Mouse (Mus musculus) Patski (cell line): Measurements from ENCODE around the gene Creb3l2. TPM values are rescaled to one million over a fixed set of nuclear protein-coding genes. Genes with fewer than 3 reads are reported as not detected.
"Not testable (repeated sequence)": the region's sequence is repeated elsewhere in the genome, so short reads cannot be mapped to it uniquely, and the experiment has no call there.

Source experiments
- ATAC-seq: fragments of 100-300 bp; one replicate; pipeline ENCODE4 v1.8.0; 2021
- CTCF ChIA-PET: fragments of 350-600 bp; sonication (Branson Sonifier 250); formaldehyde crosslinking; loops from one replicate; lab custom pipeline; 2022; ENCODE audit warnings: inconsistent platforms; lab: Charles Lee
- POLR2A ChIA-PET: fragments of 350-600 bp; sonication (Branson Sonifier 250); formaldehyde crosslinking; loops from one replicate; lab custom pipeline; 2022; ENCODE audit warnings: antibody characterized with exemption, inconsistent platforms; lab: Charles Lee
- DNase-seq: peaks from one replicate; pipeline ENCODE4 v3.0.0-alpha.2; 2011; ENCODE audit warnings: low read depth, low spot score
- H3K27me3 ChIP-seq: fragments of 371-371 bp; one replicate; pipeline ENCODE4 v1.5.1; 2021
- CTCF ChIP-seq: fragments of 100-300 bp; IDR thresholded peaks from one replicate; pipeline ENCODE4 v1.5.1; 2021
- in situ Hi-C: fragments of 300-500 bp; cut with MboI; formaldehyde crosslinking; loops from 3 replicates; pipeline ENCODE4 v1.11.1; 2018; ENCODE audit warnings: low pct_unique_long_range_greater_than_20kb, mixed read lengths
- polyA plus RNA-seq: library from polyadenylated mRNA; unstranded; gene quantifications from one replicate; pipeline ENCODE4 v1.2.3, GENCODE M21; 2021

The Creb3l2 gene
- polyA plus RNA-seq, 1 experiment from 2014 or later: 39.0 TPM

DNA sequence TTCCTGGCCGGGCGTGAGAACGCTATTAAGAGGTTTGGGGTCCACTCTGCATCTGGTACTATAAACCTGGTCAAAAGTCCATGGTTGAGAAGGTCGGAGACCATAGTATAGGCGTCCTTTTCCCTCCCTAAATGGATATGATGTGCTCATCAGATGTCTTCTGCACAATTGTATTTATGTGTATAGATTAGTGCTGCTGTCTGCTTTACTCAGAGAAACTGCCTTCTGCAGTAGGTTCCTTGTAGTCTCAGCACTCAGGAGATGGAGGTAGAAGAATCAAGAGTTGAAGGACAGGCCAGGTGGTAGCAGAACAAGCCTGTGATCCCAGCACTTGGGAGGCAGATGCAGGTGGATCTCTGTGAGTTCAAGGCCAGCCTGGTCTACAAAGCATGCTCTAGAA is 22.6 kb upstream of the Creb3l2 start:
- CTCF ChIA-PET: interaction anchor here (1.0 to 1.7 kb wide), 3 partner anchors 10 to 90 kb away, joined by 3 to 6 read pairs (median 3); no protein-coding TSS in a partner anchor
- ATAC-seq (no peak), DNase-seq (no peak)
- TF ChIP-seq CTCF: no peak
- in situ Hi-C loops: loop anchor here (5.0 to 10.0 kb wide), 2 partner anchors 88 to 600 kb away; no protein-coding TSS in a partner anchor
- POLR2A ChIA-PET: no interaction called here
- peaks cover 3% of the 10 kb centered on the region for H3K27me3 ChIP-seq

DNA sequence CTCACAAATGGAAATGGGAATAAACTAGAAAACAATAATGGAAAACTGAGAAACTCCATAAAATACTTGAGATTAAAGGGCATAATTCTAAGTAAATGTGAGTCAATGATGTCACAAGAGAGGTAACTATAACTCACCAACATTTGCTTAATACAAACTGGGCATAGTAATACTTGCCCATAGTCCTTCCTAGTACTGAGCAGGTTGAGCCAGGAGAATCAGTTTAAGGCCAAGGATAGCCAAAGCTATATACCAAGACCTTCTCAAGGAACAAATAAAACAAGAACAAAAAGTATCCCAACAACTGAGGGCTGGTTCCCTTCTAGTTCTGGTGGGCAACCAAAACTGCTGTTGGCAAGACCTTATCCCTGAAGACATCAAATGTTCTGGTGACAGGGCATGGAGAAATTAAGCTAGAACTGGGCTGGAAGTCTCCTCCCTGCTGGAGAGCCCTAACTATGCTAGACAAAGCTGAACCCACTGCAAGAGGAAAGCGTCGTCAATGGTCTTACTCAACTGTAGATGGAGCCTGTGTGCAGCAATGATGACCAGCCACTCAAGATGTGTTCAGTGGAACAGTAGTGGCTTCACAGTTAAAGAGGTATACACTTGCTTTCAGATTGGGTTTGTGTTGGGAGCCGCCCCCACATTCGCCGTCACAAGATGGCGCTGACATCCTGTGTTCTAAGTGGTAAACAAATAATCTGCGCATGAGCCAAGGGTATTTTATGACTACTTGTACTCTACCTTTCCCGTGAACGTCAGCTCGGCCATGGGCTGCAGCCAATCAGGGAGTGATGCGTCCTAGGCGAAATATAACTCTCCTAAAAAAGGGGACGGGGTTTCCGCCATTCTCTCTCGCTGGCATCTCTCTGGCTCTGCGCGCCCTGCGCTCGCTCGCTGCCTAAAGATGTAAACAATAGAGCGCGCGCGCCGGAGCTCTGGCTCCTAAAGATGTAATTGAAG is 21.9 kb upstream of the Creb3l2 start:
- H3K27me3 ChIP-seq, DNase-seq, POLR2A ChIA-PET: not testable (repeated sequence)
- CTCF ChIA-PET: interaction anchor here (0.8 to 1.7 kb wide), 7 partner anchors 9 to 121 kb away, joined by 3 to 8 read pairs (median 3); no protein-coding TSS in a partner anchor
- peak; percentile 89 for ATAC-seq
- in situ Hi-C loops: loop anchor here (5.0 to 10.0 kb wide), 2 partner anchors 89 to 601 kb away; no protein-coding TSS in a partner anchor
- peak; percentile 72 for TF ChIP-seq CTCF

DNA sequence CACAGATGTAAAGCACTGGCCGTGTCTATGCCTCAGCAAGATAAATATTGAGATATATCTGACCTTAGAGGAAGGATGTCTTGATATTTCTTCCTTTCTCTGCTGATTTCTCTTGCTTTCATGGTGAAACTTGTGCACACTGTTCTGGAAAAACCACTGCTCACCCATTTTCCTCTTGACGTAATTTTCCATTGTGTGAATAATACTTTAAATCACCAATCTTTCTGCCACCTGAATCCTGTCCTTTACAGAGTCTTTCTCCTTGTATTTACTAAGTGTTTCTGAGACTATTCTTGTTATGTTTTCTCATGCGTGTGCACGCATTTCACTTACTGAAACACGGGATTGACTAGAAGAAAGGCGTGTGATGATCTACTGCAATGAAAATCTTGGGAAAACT is 18.7 kb upstream of the Creb3l2 start:
- ATAC-seq (no peak), DNase-seq (no peak)
- TF ChIP-seq CTCF: no peak
- in situ Hi-C loops: loop anchor here (5.0 to 10.0 kb wide), 2 partner anchors 92 to 604 kb away; no protein-coding TSS in a partner anchor
- ChIA-PET POLR2A (no interaction called here), CTCF (no interaction called here)
- peaks cover 8% of the 10 kb centered on the region for H3K27me3 ChIP-seq

DNA sequence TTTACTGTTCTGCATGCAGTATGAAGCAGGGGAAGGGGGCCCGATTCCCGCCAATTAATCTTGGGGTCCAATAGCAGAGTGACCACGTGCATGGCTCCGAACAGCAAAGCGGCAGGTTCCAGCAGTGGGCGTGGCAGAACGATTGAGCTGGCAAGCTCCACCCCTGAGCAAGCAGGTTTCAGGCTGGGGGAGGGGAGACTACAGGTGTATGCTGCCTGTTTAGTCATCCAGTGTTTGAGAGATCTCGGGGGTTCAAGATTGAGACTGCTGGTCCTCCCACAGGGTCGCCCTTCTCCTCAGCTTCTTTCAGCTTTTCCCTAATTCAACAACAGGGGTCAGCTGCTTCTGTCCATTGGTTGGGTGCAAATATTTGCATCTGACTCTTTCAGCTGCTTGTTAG is 17.7 kb upstream of the Creb3l2 start:
- ATAC-seq, H3K27me3 ChIP-seq, DNase-seq: not testable (repeated sequence)
- ChIA-PET CTCF (interaction anchor here (1.4 to 1.8 kb wide), 2 partner anchors 10 to 14 kb away, joined by 3 to 6 read pairs; no protein-coding TSS in a partner anchor), POLR2A (interaction anchor here (0.7 kb wide), 1 partner anchor 124 kb away, joined by 6 read pairs; no protein-coding TSS in a partner anchor)
- in situ Hi-C loops: loop anchor here (5.0 to 10.0 kb wide), 2 partner anchors 93 to 605 kb away; no protein-coding TSS in a partner anchor

DNA sequence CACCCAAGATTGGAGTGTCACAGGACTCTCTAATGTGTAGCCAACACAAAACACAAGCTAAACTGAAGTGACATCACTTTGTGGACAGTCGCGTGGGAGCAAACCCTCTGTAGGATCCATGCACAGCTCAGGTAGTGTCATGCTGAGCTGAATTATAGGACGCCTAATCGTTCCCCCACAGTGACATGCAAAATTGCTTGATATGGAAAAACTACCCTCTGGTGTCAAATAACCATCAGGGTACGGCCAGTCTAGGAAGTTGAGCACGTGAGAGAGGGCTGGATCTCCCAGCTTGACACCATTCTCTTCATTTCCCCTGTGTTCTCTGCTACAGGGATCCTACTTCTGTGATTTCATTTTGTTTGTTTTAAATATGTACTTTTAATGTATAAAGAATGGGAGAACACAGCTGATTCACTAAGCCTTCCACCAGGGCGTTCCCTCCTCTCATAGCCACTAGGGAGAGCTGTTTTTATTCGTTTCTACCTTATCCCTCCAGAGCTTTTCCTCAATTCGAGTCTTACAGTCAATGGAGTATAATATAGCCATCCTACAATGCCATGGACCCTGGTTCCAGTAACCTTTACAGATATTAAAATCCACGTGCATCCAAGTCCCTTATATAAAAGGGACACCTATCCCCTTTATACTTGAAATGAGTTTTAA is 16.2 kb upstream of the Creb3l2 start:
- DNase-seq (no peak), ATAC-seq (no peak)
- in situ Hi-C loops: no loop called here
- ChIA-PET CTCF (interaction anchor here (0.6 to 1.8 kb wide), 7 partner anchors 9 to 549 kb away, joined by 3 to 6 read pairs (median 3); no protein-coding TSS in a partner anchor), POLR2A (no interaction called here)
- peaks cover 8% of the 10 kb centered on the region for H3K27me3 ChIP-seq
- TF ChIP-seq CTCF: peak; percentile 55

DNA sequence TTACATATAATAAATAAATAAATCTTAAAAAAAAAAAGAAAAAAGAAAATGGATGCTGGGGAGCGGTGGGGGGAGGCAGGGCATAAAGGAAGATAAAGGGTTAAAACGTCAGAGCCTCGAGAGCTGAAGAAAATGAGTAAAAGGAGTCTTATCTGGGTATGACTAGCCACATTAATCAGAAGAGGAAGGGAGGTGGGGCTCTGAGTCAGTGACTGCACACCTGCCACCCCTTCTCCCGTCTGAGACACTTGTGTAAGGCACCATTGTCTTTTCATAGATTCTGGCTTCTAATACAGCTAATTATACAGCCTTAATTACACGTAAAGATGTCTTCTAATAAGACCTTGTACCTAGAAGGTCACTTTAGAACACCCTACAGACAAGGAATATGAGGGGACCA is 13.6 kb upstream of the Creb3l2 start:
- H3K27me3 ChIP-seq: peaks cover 10% of the 10 kb centered on the region
- CTCF ChIA-PET: interaction anchor here (1.3 to 1.5 kb wide), 2 partner anchors 8 to 140 kb away, joined by 3 to 6 read pairs; no protein-coding TSS in a partner anchor
- no peak for ATAC-seq
- TF ChIP-seq CTCF: no peak
- POLR2A ChIA-PET: no interaction called here
- no peak for DNase-seq
- in situ Hi-C loops: no loop called here

DNA sequence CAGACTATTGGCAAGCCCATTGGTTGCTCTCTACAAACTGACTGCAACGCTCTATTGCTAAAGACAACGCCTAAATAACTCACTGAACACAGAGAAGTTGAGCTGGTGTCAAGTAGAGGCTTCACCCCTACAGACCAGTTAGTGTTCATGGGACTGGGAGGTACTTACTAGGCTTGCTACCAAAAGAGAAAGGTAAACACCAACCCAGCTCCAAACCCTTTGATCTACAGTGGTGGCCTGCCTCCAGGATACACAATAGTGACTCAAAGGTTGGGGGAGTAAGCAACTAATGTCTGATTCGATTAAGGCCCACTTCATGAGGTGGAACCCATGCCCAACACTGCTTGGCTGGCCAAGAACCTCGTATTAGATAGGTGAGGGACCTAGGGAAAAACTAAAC is 11.1 kb upstream of the Creb3l2 start:
- CTCF ChIA-PET: interaction anchor here (1.1 to 1.2 kb wide), 2 partner anchors 101 to 397 kb away, joined by 3 read pairs; no protein-coding TSS in a partner anchor
- no peak for ATAC-seq

DNA sequence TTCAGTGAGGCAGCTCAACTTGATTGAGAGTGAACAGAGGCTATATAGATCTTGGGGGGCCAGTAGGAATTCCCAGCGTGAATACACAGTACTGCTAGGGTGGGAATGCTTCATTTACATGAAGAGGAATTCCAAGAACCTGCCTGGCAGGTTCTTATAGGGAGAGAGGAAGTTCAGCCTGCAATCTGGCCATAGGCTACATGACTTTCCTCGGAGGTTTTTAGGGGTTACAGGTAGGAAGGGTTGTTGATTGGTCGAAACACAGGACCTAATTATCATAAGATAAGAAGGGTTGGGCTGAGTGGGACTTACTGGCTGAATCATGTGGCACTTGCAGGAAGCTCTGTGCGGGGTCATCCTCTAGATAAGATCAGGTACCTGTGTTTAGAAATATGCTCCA is 9.7 kb upstream of the Creb3l2 start:
- in situ Hi-C loops: loop anchor here (5.0 kb wide), 2 partner anchors 354 to 399 kb away; no protein-coding TSS in a partner anchor
- peaks cover 5% of the 10 kb centered on the region for H3K27me3 ChIP-seq
- POLR2A ChIA-PET: interaction anchor here (1.5 kb wide), 1 partner anchor 12 kb away, joined by 3 read pairs; no protein-coding TSS in a partner anchor
- DNase-seq (no peak), ATAC-seq (no peak)
- no peak for TF ChIP-seq CTCF
- CTCF ChIA-PET: interaction anchor here (1.2 kb wide), 1 partner anchor 100 kb away, joined by 3 read pairs; no protein-coding TSS in a partner anchor

More for the DNA sequence above, 11.1 kb upstream of the Creb3l2 start:
- peaks cover 10% of the 10 kb centered on the region for H3K27me3 ChIP-seq
- in situ Hi-C loops: loop anchor here (5.0 kb wide), 2 partner anchors 356 to 401 kb away; no protein-coding TSS in a partner anchor
- POLR2A ChIA-PET: interaction anchor here (1.5 kb wide), 1 partner anchor 13 kb away, joined by 3 read pairs; no protein-coding TSS in a partner anchor
- no peak for TF ChIP-seq CTCF
- DNase-seq: no peak

DNA sequence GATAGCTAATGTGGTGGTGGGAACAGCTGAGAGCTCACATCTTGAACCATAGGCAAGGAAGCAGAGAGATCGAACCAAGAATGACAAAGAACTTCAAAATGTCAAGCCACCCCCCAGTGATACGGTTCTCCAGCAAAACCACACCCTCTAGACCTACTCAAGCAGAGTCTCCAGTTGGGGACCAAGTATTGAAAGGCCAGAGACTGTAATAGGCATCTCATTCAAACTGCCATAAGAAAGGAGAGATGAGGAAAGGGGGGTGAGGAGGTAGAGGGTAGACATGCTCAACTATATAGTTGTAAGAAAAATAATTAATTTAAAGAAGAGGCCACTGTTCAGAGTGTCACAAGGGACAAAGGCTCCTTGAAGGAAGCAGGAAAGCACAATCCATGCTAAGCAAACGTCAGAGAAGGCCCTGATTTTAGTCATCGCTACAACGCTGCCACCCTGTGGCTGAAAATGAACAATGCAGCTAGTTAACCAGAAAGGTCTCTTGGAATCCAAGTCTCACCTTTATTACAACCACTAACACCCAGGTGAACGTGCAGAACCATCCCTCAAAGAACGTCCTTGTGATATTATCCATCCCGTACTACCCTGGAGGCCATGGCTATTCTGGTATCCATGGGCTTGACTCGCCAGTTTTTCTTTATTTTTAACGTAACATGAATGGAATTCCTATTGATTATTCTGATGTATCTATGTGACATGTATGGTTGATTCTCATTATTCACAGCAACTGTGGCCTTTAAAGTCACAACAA is 5.9 kb upstream of the Creb3l2 start:
- peaks cover 5% of the 10 kb centered on the region for H3K27me3 ChIP-seq
- in situ Hi-C loops: loop anchor here (25.0 kb wide), 1 partner anchor 1911 kb away; the partner anchor contains the start of gene Mtpn
- DNase-seq: no peak
- peak; percentile 53 for ATAC-seq
- ChIA-PET CTCF (interaction anchor here (0.7 to 5.9 kb wide), 9 partner anchors 15 to 392 kb away, joined by 3 to 53 read pairs (median 3); no protein-coding TSS in a partner anchor), POLR2A (interaction anchor here (1.2 kb wide), 1 partner anchor 394 kb away, joined by 3 read pairs; no protein-coding TSS in a partner anchor)
- TF ChIP-seq CTCF: peak; percentile 87
